ENCODE assay signal across 1 mouse cellular context in genomic region chr4:59548560-59549174, GRCm38 (mm10).
TF ChIP-seq lines count a peak whose summit lies in the region.

No protein-coding gene starts in this region.

TF ChIP-seq in CH12.LX, 34 proteins besides CTCF, POLR2A, EP300 and RAD21 (continued from another document):
- 0 out of 2 replicates have a peak, but pooled peaks have one; percentile 5 for TF ChIP-seq TCF12 (IDR thresholded peaks at IDR 0.05; ENCODE audit: low read depth, low read length)
- no peak for TF ChIP-seq IRF4 (IDR thresholded peaks at IDR 0.05; ENCODE audit: low read depth, low read length)
- TF ChIP-seq CHD1 (IDR thresholded peaks at IDR 0.05; ENCODE audit: low read depth, low read length), result no peak; the same call in 1 of the 2 replicates
- no peak; the same call in 1 of the 2 replicates for TF ChIP-seq MAZ (IDR thresholded peaks at IDR 0.05; ENCODE audit: low read depth, low read length)
- no peak for TF ChIP-seq RCOR1 (conservative IDR thresholded peaks at IDR 0.05; ENCODE audit: low read depth, low read length)
- TF ChIP-seq GABPA (IDR thresholded peaks at IDR 0.05; ENCODE audit: insufficient replicate concordance, low read depth, low read length), result no peak
- peak; percentile 86 for TF ChIP-seq UBTF (IDR thresholded peaks at IDR 0.05; ENCODE audit: low read depth, low read length)
- no peak for TF ChIP-seq CHD2 (IDR thresholded peaks at IDR 0.05; ENCODE audit: low read length)
- no peak for TF ChIP-seq USF1 (IDR thresholded peaks at IDR 0.05; ENCODE audit: low read depth, low read length)
- TF ChIP-seq MEF2A (IDR thresholded peaks at IDR 0.05; ENCODE audit: borderline replicate concordance, low read depth, low read length), result no peak; the same call in 1 of the 2 replicates
- TF ChIP-seq SMC3 (IDR thresholded peaks at IDR 0.05; ENCODE audit: low read depth, low read length), result no peak
- no peak for TF ChIP-seq USF2 (conservative IDR thresholded peaks at IDR 0.05; ENCODE audit: low read depth, low read length)
- TF ChIP-seq ETS1 (conservative IDR thresholded peaks at IDR 0.05; ENCODE audit: low read depth, low read length), result no peak
- TF ChIP-seq HCFC1 (IDR thresholded peaks at IDR 0.05; ENCODE audit: low read depth, low read length), result no peak
- TF ChIP-seq NRF1 (IDR thresholded peaks at IDR 0.05; ENCODE audit: low read depth, low read length), result no peak
- TF ChIP-seq PAX5 (IDR thresholded peaks at IDR 0.05; ENCODE audit: low read length), result no peak
- TF ChIP-seq BHLHE40 (IDR thresholded peaks at IDR 0.05; ENCODE audit: low read depth, low read length), result no peak
- TF ChIP-seq E2F4 (IDR thresholded peaks at IDR 0.05; ENCODE audit: insufficient replicate concordance, low read depth, low read length), result no peak
- TF ChIP-seq MAFK (IDR thresholded peaks at IDR 0.05; ENCODE audit: insufficient replicate concordance, low read length), result no peak
- no peak for TF ChIP-seq TBP (conservative IDR thresholded peaks at IDR 0.05; ENCODE audit: low read depth, low read length)
- TF ChIP-seq POLR2AphosphoS2 (IDR thresholded peaks at IDR 0.05; ENCODE audit: low read depth, low read length), result no peak
- peak; percentile 48; the same call in 1 of the 2 replicates for TF ChIP-seq SIN3A (IDR thresholded peaks at IDR 0.05; ENCODE audit: low read length)
- 0 out of 2 replicates have a peak, but pooled peaks have one; percentile 20 for TF ChIP-seq ELF1 (IDR thresholded peaks at IDR 0.05; ENCODE audit: low read depth, low read length)
- TF ChIP-seq ZMIZ1 (IDR thresholded peaks at IDR 0.05; ENCODE audit: low read depth, low read length), result no peak
